Mouse (Mus musculus): ENCODE measurements around the gene Dock1. TPM values are rescaled to one million over a fixed set of nuclear protein-coding genes. Genes with fewer than 3 reads are reported as not detected.

The Dock1 gene
- total RNA-seq, 2 experiments from 2014 or later: 14.6 to 15.4 TPM

GRCm38 (mm10) chr7:135021544-135022100 is 351.2 kb downstream of the Dock1 start:
- intact Hi-C loops (cut with DNase I; ENCODE audit: low total_unique reads): no loop called here
- DNase-seq: no peak

- DNase-seq: no peak
- intact Hi-C loops (cut with DNase I; ENCODE audit: low total_unique reads): no loop called here
Measured at GRCm38 (mm10) chr7:135024531-135024930, 354.1 kb downstream of the Dock1 start.

- intact Hi-C loops (cut with DNase I; ENCODE audit: low total_unique reads): no loop called here
Measured at GRCm38 (mm10) chr7:135028716-135029115, 358.3 kb downstream of the Dock1 start.

GRCm38 (mm10) chr7:135029136-135029535 is 358.7 kb downstream of the Dock1 start:
- DNase-seq: no peak
- intact Hi-C loops (cut with DNase I; ENCODE audit: low total_unique reads): no loop called here

More at GRCm38 (mm10) chr7:135028716-135029115, 358.3 kb downstream of the Dock1 start:
- no peak for DNase-seq

- DNase-seq: no peak
- intact Hi-C loops (cut with DNase I; ENCODE audit: low total_unique reads): no loop called here
Measured at GRCm38 (mm10) chr7:135031466-135031865, 361.0 kb downstream of the Dock1 start.

GRCm38 (mm10) chr7:135034811-135035210 is 364.4 kb downstream of the Dock1 start:
- no peak for DNase-seq
- intact Hi-C loops (cut with DNase I; ENCODE audit: low total_unique reads): no loop called here

- DNase-seq: no peak
- intact Hi-C loops (cut with DNase I; ENCODE audit: low total_unique reads): no loop called here
Measured at GRCm38 (mm10) chr7:135035651-135036050, 365.2 kb downstream of the Dock1 start.

GRCm38 (mm10) chr7:135038930-135039329 is 368.5 kb downstream of the Dock1 start:
- intact Hi-C loops (cut with DNase I; ENCODE audit: low total_unique reads): no loop called here
- no peak for DNase-seq

GRCm38 (mm10) chr7:135043931-135044765 is 373.7 kb downstream of the Dock1 start:
- no peak for DNase-seq
- intact Hi-C loops (cut with DNase I; ENCODE audit: low total_unique reads): no loop called here

GRCm38 (mm10) chr7:135049416-135049815 is 379.0 kb downstream of the Dock1 start:
- DNase-seq: no peak

GRCm38 (mm10) chr7:135053186-135053715 is 382.8 kb downstream of the Dock1 start:
- intact Hi-C loops (cut with DNase I; ENCODE audit: low total_unique reads): no loop called here
- DNase-seq: no peak

More at GRCm38 (mm10) chr7:135049416-135049815, 379.0 kb downstream of the Dock1 start:
- intact Hi-C loops (cut with DNase I; ENCODE audit: low total_unique reads): no loop called here

- intact Hi-C loops (cut with DNase I; ENCODE audit: low total_unique reads): no loop called here
Measured at GRCm38 (mm10) chr7:135054664-135055063, 384.2 kb downstream of the Dock1 start.

GRCm38 (mm10) chr7:135059071-135059470 is 388.6 kb downstream of the Dock1 start:
- no peak for DNase-seq
- intact Hi-C loops (cut with DNase I; ENCODE audit: low total_unique reads): no loop called here

More at GRCm38 (mm10) chr7:135054664-135055063, 384.2 kb downstream of the Dock1 start:
- DNase-seq: no peak

- intact Hi-C loops (cut with DNase I; ENCODE audit: low total_unique reads): no loop called here
- DNase-seq: no peak
Measured at GRCm38 (mm10) chr7:135059562-135059961, 389.1 kb downstream of the Dock1 start.

GRCm38 (mm10) chr7:135063886-135064285 is 393.4 kb downstream of the Dock1 start:
- DNase-seq: no peak
- intact Hi-C loops (cut with DNase I; ENCODE audit: low total_unique reads): loop anchor here (10.0 kb wide), 1 partner anchor 159 kb away; no protein-coding TSS in a partner anchor

- intact Hi-C loops (cut with DNase I; ENCODE audit: low total_unique reads): loop anchor here (10.0 kb wide), 1 partner anchor 160 kb away; no protein-coding TSS in a partner anchor
Measured at GRCm38 (mm10) chr7:135065301-135065700, 394.8 kb downstream of the Dock1 start.

GRCm38 (mm10) chr7:135068887-135069286 is 398.4 kb downstream of the Dock1 start:
- intact Hi-C loops (cut with DNase I; ENCODE audit: low total_unique reads): loop anchor here (10.0 kb wide), 1 partner anchor 164 kb away; no protein-coding TSS in a partner anchor

More at GRCm38 (mm10) chr7:135065301-135065700, 394.8 kb downstream of the Dock1 start:
- DNase-seq: no peak

GRCm38 (mm10) chr7:135076904-135077303 is 406.4 kb downstream of the Dock1 start:
- intact Hi-C loops (cut with DNase I; ENCODE audit: low total_unique reads): no loop called here
- no peak for DNase-seq

More at GRCm38 (mm10) chr7:135068887-135069286, 398.4 kb downstream of the Dock1 start:
- DNase-seq: no peak

GRCm38 (mm10) chr7:135077340-135077739 is 406.9 kb downstream of the Dock1 start:
- DNase-seq: no peak
- intact Hi-C loops (cut with DNase I; ENCODE audit: low total_unique reads): no loop called here

- DNase-seq: no peak
- intact Hi-C loops (cut with DNase I; ENCODE audit: low total_unique reads): no loop called here
Measured at GRCm38 (mm10) chr7:135077806-135078205, 407.4 kb downstream of the Dock1 start.

Data from gastrocnemius, postnatal 14 days (tissue).